Mouse (Mus musculus) liver, embryonic 15.5 days (tissue): ENCODE results near the gene Hus1b. TPM values are rescaled to one million over a fixed set of nuclear protein-coding genes. Genes with fewer than 3 reads are reported as not detected.

Experiments
- ATAC-seq: fragments of 200-750 bp; cut with Nextera tagmentation; 2 replicates; pipeline ENCODE4 v1.8.0; 2017; ENCODE audit warnings: moderate number of reproducible peaks, mild to moderate bottlenecking, moderate library complexity; ENCODE audit not compliant: insufficient read depth
- H3K27ac ChIP-seq: fragments of 300-500 bp; sonication (generic); replicated peaks from 2 replicates; pipeline ENCODE4 v1.5.1; 2015; ENCODE audit warnings: mild to moderate bottlenecking, inconsistent platforms
- H3K27me3 ChIP-seq: fragments of 300-500 bp; sonication (generic); 2 replicates; pipeline ENCODE4 v1.6.1; 2015; ENCODE audit warnings: mild to moderate bottlenecking, inconsistent platforms
- H3K36me3 ChIP-seq: fragments of 300-500 bp; sonication (generic); replicated peaks from 2 replicates; pipeline ENCODE4 v1.6.1; 2015; ENCODE audit warnings: moderate library complexity, mild to moderate bottlenecking, inconsistent platforms
- H3K4me1 ChIP-seq: fragments of 300-500 bp; sonication (generic); replicated peaks from 2 replicates; pipeline ENCODE4 v1.6.1; 2015; ENCODE audit warnings: inconsistent platforms
- H3K4me2 ChIP-seq: fragments of 300-500 bp; sonication (generic); 2 replicates; pipeline ENCODE4 v1.6.1; 2015; ENCODE audit warnings: moderate library complexity, mild to moderate bottlenecking, inconsistent platforms
- H3K4me3 ChIP-seq: fragments of 300-500 bp; sonication (generic); replicated peaks from 2 replicates; pipeline ENCODE4 v1.5.1; 2015; ENCODE audit warnings: mild to moderate bottlenecking, inconsistent platforms
- H3K9ac ChIP-seq: fragments of 300-500 bp; sonication (generic); 2 replicates; pipeline ENCODE4 v1.6.1; 2015; ENCODE audit warnings: moderate library complexity, mild to moderate bottlenecking, inconsistent platforms
- H3K9me3 ChIP-seq: fragments of 300-500 bp; sonication (generic); replicated peaks from 2 replicates; pipeline ENCODE4 v1.6.1; 2016; ENCODE audit warnings: inconsistent platforms
- whole genome bisulfite sequencing: fragments of 180-500 bp; shearing (Covaris S2); methylation state at CpG from one replicate; pipeline ENCODE4 v1.1.7; 2015; ENCODE audit warnings: mixed read lengths; ENCODE audit not compliant: insufficient replicate concordance; 5-methylcytosine and 5-hydroxymethylcytosine counted together
- polyA plus RNA-seq: library from polyadenylated mRNA; unstranded; fragments of >200 nt; fragmentation: Nextera tagmentation; extraction: Ambion mirVana; gene quantifications from 2 replicates; pipeline ENCODE4 v1.2.1, GENCODE M21; 2015

Hus1b gene
- polyA plus RNA-seq, 1 experiment from 2014 or later = not detected

GRCm38 (mm10) chr13:30902286-30902685 is 45.3 kb downstream of the Hus1b start:
- no peak overlapping the region for H3K27ac ChIP-seq
- H3K4me3 ChIP-seq = no peak overlapping the region
- no peaks in the 10 kb centered on the region for H3K27me3 ChIP-seq
- H3K9me3 ChIP-seq = no peaks in the 10 kb centered on the region
- no peak overlapping the region for H3K9ac ChIP-seq
- WGBS = 56% methylated on average over 2 of the region's 2 CpGs
- H3K4me1 ChIP-seq = no peaks in the 10 kb centered on the region
- no peak for ATAC-seq
- peaks cover 20% of the 10 kb centered on the region for H3K36me3 ChIP-seq
- no peak overlapping the region for H3K4me2 ChIP-seq

DNA sequence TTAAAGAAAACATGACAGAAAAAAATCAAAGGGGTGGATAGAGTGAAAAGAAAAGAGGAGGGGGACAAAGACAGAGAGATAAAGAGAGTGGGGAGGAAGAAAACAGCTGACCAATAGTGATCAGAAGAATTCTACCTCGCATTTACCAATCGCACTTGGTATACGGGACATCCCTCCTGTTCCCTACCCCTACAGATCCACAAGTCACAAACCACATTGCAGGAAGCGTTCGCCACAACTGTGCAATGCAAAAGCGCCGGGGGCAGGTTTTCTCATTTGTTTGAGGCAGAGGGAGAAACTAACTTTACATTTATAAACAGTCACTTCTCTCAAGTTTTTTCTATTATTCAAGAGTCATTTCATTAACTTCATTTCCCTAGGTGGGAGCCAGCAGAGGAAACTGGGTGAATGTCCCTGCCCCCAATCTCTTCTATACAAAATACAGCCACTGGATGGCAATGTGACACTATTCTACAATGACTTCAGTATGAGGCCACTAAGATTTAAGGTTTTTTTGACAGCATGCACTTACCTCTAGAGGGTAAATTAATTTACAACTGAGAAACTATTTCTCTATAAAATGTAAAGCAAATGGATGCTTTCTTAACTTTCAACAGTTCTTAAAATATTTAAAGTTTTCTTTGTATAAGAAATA is 46.0 kb downstream of the Hus1b start:
- no peak for ATAC-seq
- Histone ChIP-seq H3K36me3 (peaks cover 20% of the 10 kb centered on the region), H3K27ac (no peak overlapping the region), H3K27me3 (no peaks in the 10 kb centered on the region), H3K9ac (no peak overlapping the region), H3K4me3 (no peak overlapping the region), H3K4me2 (no peak overlapping the region), H3K9me3 (no peaks in the 10 kb centered on the region), H3K4me1 (no peaks in the 10 kb centered on the region)
- 64% methylated on average over 7 of the region's 7 CpGs for WGBS

Other genes with a start within 250 kb of the Hus1b start
- gene Irf4, start 198.5 kb downstream of the Hus1b start, polyA plus RNA-seq = 0.30 and 0.35 TPM in 2 replicates
- 11.9 and 12.4 TPM in 2 replicates for gene Exoc2, start 26.3 kb upstream of the Hus1b start, polyA plus RNA-seq
- gene Gm5447, start 26.4 kb upstream of the Hus1b start, polyA plus RNA-seq = 0.09 TPM in 1 of 2 replicates, not detected in the other